Comparison of ENCODE assay signal across 18 mouse cellular contexts in the genomic region with DNA sequence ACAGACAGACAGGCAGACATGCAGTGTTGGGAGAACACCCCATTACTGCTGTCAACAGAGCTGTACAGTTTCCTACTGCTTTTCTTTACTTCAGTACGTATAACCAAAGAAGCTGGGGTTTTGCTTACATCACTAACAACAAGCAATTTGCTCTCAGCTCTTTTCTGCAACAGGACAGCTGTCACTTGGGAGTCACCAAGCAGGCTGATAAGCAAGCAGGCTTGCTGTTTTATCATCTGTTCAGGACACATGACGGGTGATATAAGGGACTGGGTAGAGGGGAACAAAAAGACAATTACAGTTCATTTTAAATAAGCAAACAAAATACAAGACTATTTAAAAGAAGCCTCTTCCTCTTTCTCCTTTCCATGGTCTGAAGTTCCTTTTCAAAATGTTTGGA.
"Had no signal": no experiment of that assay in that cellular context is flagged by ENCODE, and none has a peak within 500 bp of the region (broad histone marks: within the 10 kb centered on the region; RNA-seq: fewer than 3 reads in every experiment).

No protein-coding gene starts in this region.

- H3K9me3 ChIP-seq: midbrain, embryonic 10.5 days; midbrain, embryonic 12.5 days; neural tube, embryonic 13.5 days; neural tube, embryonic 15.5 days had no signal

- H3K27ac ChIP-seq: midbrain, embryonic 10.5 days; midbrain, embryonic 12.5 days; neural tube, embryonic 13.5 days; neural tube, embryonic 15.5 days had no signal

- H3K36me3 ChIP-seq: midbrain, embryonic 10.5 days; midbrain, embryonic 12.5 days; neural tube, embryonic 13.5 days; neural tube, embryonic 15.5 days had no signal

- H3K4me3 ChIP-seq: midbrain, embryonic 10.5 days; midbrain, embryonic 12.5 days; myocyte; neural tube, embryonic 13.5 days; neural tube, embryonic 15.5 days had no signal

- H3K27me3 ChIP-seq: midbrain, embryonic 12.5 days; neural tube, embryonic 13.5 days; neural tube, embryonic 15.5 days had no signal

- H3K4me1 ChIP-seq: midbrain, embryonic 10.5 days; midbrain, embryonic 12.5 days; neural tube, embryonic 13.5 days; neural tube, embryonic 15.5 days had no signal

- H3K4me2 ChIP-seq: lung, embryonic 14.5 days; midbrain, embryonic 12.5 days; neural tube, embryonic 13.5 days; neural tube, embryonic 15.5 days had no signal

- ATAC-seq: midbrain, embryonic 16.5 days had no signal

- DNase-seq: lung, embryonic 14.5 days; lung, postnatal 10 days; lung, postnatal 4 days; midbrain, embryonic 14.5 days; retina, postnatal 1 day; right cerebral cortex, adult 18-20 months; right cerebral cortex, postnatal 25 days; right cerebral cortex, postnatal 4 days; spleen, adult 18-20 months; thymus, adult 18-20 months; thymus, postnatal 14 days; thymus, postnatal 36 days had no signal

- H3K9ac ChIP-seq: lung, embryonic 14.5 days; midbrain, embryonic 12.5 days; neural tube, embryonic 13.5 days; neural tube, embryonic 15.5 days had no signal
